Mouse (Mus musculus): ENCODE results near the gene Pdp2.
A peak's percentile ranks its signal among the peaks of the same experiment; 100 is the strongest.
"Not testable (repeated sequence)": the region's sequence is repeated elsewhere in the genome, so short reads cannot be mapped to it uniquely, and the experiment has no call there.

Gene Pdp2

GRCm38 (mm10) chr8:104635004-104635710 lies 43.9 kb downstream of the Pdp2 start:
- no peak for DNase-seq

- DNase-seq: no peak
These were observed 46.8 kb downstream of the Pdp2 start for GRCm38 (mm10) chr8:104638010-104638409.

DNA sequence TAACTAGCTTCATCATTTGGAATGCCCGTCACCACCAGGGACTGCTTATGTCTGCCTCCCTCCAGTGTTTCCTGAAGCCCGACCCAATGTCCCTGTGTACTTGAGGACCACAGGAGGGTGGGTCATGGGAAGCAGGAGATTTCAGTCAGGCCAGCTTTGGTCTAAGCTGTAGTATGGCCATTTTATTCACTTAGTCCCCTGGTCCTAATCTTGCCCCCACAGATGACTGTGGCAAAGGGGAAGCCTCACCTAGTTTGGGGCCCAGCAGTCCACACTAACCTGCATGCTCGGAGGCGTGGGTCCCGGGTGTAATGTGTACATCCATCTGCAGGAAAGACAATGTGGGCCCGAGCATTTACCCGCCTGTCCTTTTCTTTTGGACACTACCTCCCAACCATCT lies 49.0 kb downstream of the Pdp2 start:
- DNase-seq: no peak

DNA sequence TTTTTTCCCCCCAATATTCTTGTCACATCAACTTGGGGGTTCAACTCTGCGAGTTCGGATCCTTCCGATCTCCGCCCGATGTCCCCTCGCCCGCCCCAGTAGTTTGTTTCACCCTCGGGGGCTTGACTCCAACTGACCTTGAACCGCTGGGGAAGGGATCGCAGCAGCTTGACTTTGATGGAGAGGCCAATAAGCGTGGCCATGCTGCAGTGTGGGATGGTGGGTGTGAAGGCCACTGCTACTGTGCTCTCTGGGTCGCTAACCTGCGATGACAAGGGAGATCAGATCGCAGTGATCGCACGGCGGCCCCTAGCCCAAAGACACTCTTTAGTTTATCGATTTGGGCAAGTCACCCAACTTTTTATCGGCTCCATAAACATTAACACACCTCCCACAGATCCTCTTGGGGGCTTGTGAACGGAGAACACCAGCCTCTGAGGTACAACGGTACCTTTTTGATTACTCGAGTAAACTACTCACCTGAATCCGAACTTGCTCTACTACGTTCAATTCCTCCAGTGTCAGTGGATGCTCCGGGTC lies 49.6 kb downstream of the Pdp2 start:
- no peak for DNase-seq

DNA sequence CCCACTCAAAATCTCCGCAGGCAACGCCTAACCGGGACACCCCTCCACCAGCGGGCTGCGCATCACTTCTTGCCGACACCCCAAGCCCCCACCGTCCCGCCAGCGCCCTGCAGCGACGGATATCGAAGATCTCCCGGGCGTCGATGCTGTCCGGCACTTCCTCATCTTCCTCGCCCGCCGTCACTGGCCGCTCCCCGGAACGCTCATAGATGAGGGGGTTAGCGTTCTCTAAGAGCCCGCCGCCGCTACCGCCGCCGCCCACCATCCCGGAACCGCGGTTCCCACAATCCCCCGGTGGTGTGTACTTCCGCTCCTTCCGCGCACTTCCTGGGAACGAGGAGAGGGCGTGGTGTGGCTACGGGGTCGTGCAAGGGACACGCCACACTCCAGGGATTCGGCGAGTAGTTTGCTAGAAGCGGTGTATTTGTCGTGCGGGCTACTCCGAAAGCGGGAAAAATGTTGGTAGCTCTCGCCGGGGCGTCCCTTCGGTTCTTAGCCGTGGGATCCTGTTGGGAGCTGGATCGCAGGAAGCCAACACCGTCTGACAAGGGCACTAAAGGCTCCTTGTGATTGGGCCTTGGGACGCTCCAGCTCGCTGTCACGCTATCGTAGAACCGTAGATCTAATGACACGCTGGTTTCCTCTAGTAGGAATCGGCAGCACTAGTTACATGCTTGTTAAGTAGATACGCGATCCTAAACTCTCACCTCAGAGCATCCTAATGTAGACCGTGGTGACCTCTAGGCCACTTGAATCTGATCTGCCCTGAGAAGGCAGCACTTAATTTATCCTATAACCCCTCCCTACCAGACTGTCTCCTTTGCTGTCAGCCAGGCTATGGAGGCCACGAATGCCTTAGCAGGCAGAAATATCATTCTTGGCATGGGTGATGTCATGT lies 50.4 kb downstream of the Pdp2 start, which contains the start of gene Ciao2b:
Ciao2b (minus strand) TSS at position 540 of the 898 bp plus-strand sequence.
- DNase-seq: peak; percentile 62 to 65

DNA sequence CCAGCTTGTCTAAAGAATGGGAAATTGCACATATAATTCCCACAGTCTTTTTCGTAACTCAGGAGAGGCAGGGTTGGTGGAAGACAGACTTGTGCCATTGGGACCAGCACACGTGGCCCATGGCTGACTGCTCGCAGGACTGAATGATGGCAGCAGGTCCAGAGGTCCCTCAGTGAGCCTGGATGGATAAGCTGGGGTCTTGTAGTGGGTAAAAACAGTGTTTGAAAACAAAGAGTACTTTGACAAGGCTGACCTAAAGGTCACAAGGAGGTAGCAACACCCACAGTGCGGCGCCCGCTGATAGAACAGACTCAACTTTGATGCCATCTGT lies 51.0 kb downstream of the Pdp2 start:
- no peak for DNase-seq

DNA sequence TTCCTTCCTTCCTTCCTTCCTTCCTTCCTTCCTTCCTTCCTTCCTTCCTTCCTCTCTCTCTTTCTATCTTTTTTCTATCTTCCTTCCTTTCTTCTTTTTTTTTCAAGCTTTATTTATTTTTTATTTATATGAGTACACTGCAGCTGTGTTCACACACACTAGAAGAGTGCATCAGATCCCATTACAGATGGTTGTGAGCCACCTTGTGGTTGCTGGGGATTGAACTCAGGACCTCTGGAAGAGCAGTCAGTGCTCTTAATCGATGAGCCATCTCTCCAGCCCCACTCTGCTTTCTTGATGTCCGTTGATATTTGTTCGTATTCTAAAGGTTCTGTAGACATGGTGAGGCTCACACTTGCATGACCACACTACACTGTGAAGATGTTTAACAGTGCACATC lies 52.9 kb downstream of the Pdp2 start:
- DNase-seq: not testable (repeated sequence)
